Mouse (Mus musculus): ENCODE measurements around the gene Olfr736. TPM values are rescaled to one million over a fixed set of nuclear protein-coding genes. Genes with fewer than 3 reads are reported as not detected.

Olfr736 gene
- polyA plus RNA-seq, 1 experiment: not detected

GRCm38 (mm10) chr14:50357593-50357992 is 23.4 kb upstream of the Olfr736 start, which contains the start of gene Tlr11:
TSS of gene Tlr11 (plus strand) at chr14:50357914.
- no peaks in the 10 kb centered on the region for H3K79me2 ChIP-seq (ENCODE audit: control insufficient read depth, insufficient read depth)
- H3K36me3 ChIP-seq (ENCODE audit: control insufficient read depth, insufficient read depth): no peaks in the 10 kb centered on the region

DNA sequence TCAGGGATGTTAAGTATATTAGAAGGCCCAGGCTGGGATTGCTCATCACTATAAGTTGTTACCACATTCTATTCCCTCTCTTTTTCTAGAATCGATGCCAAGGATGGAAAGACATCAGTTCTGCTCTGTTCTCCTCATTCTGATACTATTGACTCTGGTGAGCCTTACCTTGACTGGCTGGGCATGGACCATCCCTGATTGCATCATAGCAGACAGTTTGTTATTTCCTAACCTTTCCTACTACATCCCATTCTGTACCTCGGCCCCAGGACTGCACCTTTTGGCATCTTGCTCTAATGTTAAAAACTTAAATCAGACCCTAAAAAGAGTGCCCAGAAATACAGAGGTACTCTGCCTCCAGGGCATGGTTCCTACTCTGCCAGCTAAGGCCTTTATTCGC is 20.5 kb upstream of the Olfr736 start:
- Histone ChIP-seq H3K27me3 (ENCODE audit: control insufficient read depth, insufficient read depth, insufficient read length) (no peaks in the 10 kb centered on the region), H3K36me3 (ENCODE audit: control insufficient read depth, insufficient read depth) (no peaks in the 10 kb centered on the region), H3K79me2 (ENCODE audit: control insufficient read depth, insufficient read depth) (no peaks in the 10 kb centered on the region), H3K4me2 (ENCODE audit: low read depth) (no peak overlapping the region), H3K4me3 (no peak overlapping the region), H3ac (ENCODE audit: control insufficient read depth, insufficient read length) (no peak overlapping the region)
- TF ChIP-seq MAX (IDR thresholded peaks at IDR 0.05; ENCODE audit: low read depth): no peak
- no peak for TF ChIP-seq MYOD1 (IDR thresholded peaks at IDR 0.05; ENCODE audit: control insufficient read depth in 1 of 3, insufficient read length in 2 of 3, low read depth in 2 of 3)
- TF ChIP-seq CEBPB (IDR thresholded peaks at IDR 0.05; ENCODE audit: insufficient read depth, poor library complexity, severe bottlenecking): no peak
- no peak for TF ChIP-seq USF1 (IDR thresholded peaks at IDR 0.05; ENCODE audit: low read depth)
- TF ChIP-seq POLR2A (IDR thresholded peaks at IDR 0.05; ENCODE audit: insufficient read length, low read depth): no peak
- no peak for TF ChIP-seq SRF (IDR thresholded peaks at IDR 0.05; ENCODE audit: control insufficient read depth, insufficient read length, low read depth)
- no peak for TF ChIP-seq MYOG (IDR thresholded peaks at IDR 0.05; ENCODE audit: control insufficient read depth in 1 of 3, insufficient read depth in 1 of 3, insufficient read length in 2 of 3, low read depth in 2 of 3)
- TF ChIP-seq POLR2AphosphoS2 (IDR thresholded peaks at IDR 0.05; ENCODE audit: insufficient read length, low read depth): no peak
- TF ChIP-seq TCF3 (IDR thresholded peaks at IDR 0.05; ENCODE audit: insufficient read length, low read depth): no peak
- TF ChIP-seq REST (IDR thresholded peaks at IDR 0.05; ENCODE audit: insufficient read depth, insufficient read length): no peak
- no peak for TF ChIP-seq E2F4 (IDR thresholded peaks at IDR 0.05; ENCODE audit: insufficient read depth)

More at GRCm38 (mm10) chr14:50357593-50357992, 23.4 kb upstream of the Olfr736 start, which contains the start of gene Tlr11:
- H3ac ChIP-seq (ENCODE audit: control insufficient read depth, insufficient read length): no peak within 1 kb of the TSS
- H3K27me3 ChIP-seq (ENCODE audit: control insufficient read depth, insufficient read depth, insufficient read length): no peaks in the 10 kb centered on the region
- no peak for TF ChIP-seq USF1 (IDR thresholded peaks at IDR 0.05; ENCODE audit: low read depth)
- TF ChIP-seq TCF12 (IDR thresholded peaks at IDR 0.05; ENCODE audit: insufficient read depth, poor library complexity, severe bottlenecking): no peak
- H3K4me2 ChIP-seq (ENCODE audit: low read depth): no peak within 1 kb of the TSS
- H3K4me3 ChIP-seq: no peak within 1 kb of the TSS

- H3K4me2 ChIP-seq (ENCODE audit: low read depth): no peak overlapping the region
- H3K36me3 ChIP-seq (ENCODE audit: control insufficient read depth, insufficient read depth): no peaks in the 10 kb centered on the region
- no peaks in the 10 kb centered on the region for H3K27me3 ChIP-seq (ENCODE audit: control insufficient read depth, insufficient read depth, insufficient read length)
- no peak for TF ChIP-seq CEBPB (IDR thresholded peaks at IDR 0.05; ENCODE audit: insufficient read depth, poor library complexity, severe bottlenecking)
- TF ChIP-seq E2F4 (IDR thresholded peaks at IDR 0.05; ENCODE audit: insufficient read depth): no peak
- TF ChIP-seq MAX (IDR thresholded peaks at IDR 0.05; ENCODE audit: low read depth): no peak
- TF ChIP-seq USF1 (IDR thresholded peaks at IDR 0.05; ENCODE audit: low read depth): no peak
- TF ChIP-seq POLR2AphosphoS2 (IDR thresholded peaks at IDR 0.05; ENCODE audit: insufficient read length, low read depth): no peak
- no peak for TF ChIP-seq TCF3 (IDR thresholded peaks at IDR 0.05; ENCODE audit: insufficient read length, low read depth)
- TF ChIP-seq TCF12 (IDR thresholded peaks at IDR 0.05; ENCODE audit: insufficient read depth, poor library complexity, severe bottlenecking): no peak
- no peak for TF ChIP-seq MYOG (IDR thresholded peaks at IDR 0.05; ENCODE audit: control insufficient read depth in 1 of 3, insufficient read depth in 1 of 3, insufficient read length in 2 of 3, low read depth in 2 of 3)
- no peak for TF ChIP-seq MYOD1 (IDR thresholded peaks at IDR 0.05; ENCODE audit: control insufficient read depth in 1 of 3, insufficient read length in 2 of 3, low read depth in 2 of 3)
- TF ChIP-seq POLR2A (IDR thresholded peaks at IDR 0.05; ENCODE audit: insufficient read length, low read depth): no peak
- TF ChIP-seq SRF (IDR thresholded peaks at IDR 0.05; ENCODE audit: control insufficient read depth, insufficient read length, low read depth): no peak
- no peak for TF ChIP-seq REST (IDR thresholded peaks at IDR 0.05; ENCODE audit: insufficient read depth, insufficient read length)
- H3K4me3 ChIP-seq: no peak overlapping the region
- no peak overlapping the region for H3ac ChIP-seq (ENCODE audit: control insufficient read depth, insufficient read length)
- H3K79me2 ChIP-seq (ENCODE audit: control insufficient read depth, insufficient read depth): no peaks in the 10 kb centered on the region
Observed at GRCm38 (mm10) chr14:50363561-50363960, 17.4 kb upstream of the Olfr736 start.

GRCm38 (mm10) chr14:50407268-50407667 is 26.3 kb downstream of the Olfr736 start, which contains the start of gene Olfr738:
TSS of gene Olfr738 (plus strand) at chr14:50407568.
- Histone ChIP-seq H3K27me3 (ENCODE audit: control insufficient read depth, insufficient read depth, insufficient read length) (no peaks in the 10 kb centered on the region), H3K4me3 (no peak within 1 kb of the TSS), H3K79me2 (ENCODE audit: control insufficient read depth, insufficient read depth) (no peaks in the 10 kb centered on the region), H3ac (ENCODE audit: control insufficient read depth, insufficient read length) (no peak within 1 kb of the TSS), H3K4me2 (ENCODE audit: low read depth) (no peak within 1 kb of the TSS), H3K36me3 (ENCODE audit: control insufficient read depth, insufficient read depth) (no peaks in the 10 kb centered on the region)
- no peak for TF ChIP-seq USF1 (IDR thresholded peaks at IDR 0.05; ENCODE audit: low read depth)
- TF ChIP-seq MYOG (IDR thresholded peaks at IDR 0.05; ENCODE audit: control insufficient read depth in 1 of 3, insufficient read depth in 1 of 3, insufficient read length in 2 of 3, low read depth in 2 of 3): no peak
- TF ChIP-seq TCF12 (IDR thresholded peaks at IDR 0.05; ENCODE audit: insufficient read depth, poor library complexity, severe bottlenecking): no peak
- no peak for TF ChIP-seq POLR2A (IDR thresholded peaks at IDR 0.05; ENCODE audit: insufficient read length, low read depth)
- no peak for TF ChIP-seq REST (IDR thresholded peaks at IDR 0.05; ENCODE audit: insufficient read depth, insufficient read length)
- TF ChIP-seq MAX (IDR thresholded peaks at IDR 0.05; ENCODE audit: low read depth): no peak
- TF ChIP-seq E2F4 (IDR thresholded peaks at IDR 0.05; ENCODE audit: insufficient read depth): no peak
- no peak for TF ChIP-seq POLR2AphosphoS2 (IDR thresholded peaks at IDR 0.05; ENCODE audit: insufficient read length, low read depth)
- no peak for TF ChIP-seq TCF3 (IDR thresholded peaks at IDR 0.05; ENCODE audit: insufficient read length, low read depth)
- no peak for TF ChIP-seq MYOD1 (IDR thresholded peaks at IDR 0.05; ENCODE audit: control insufficient read depth in 1 of 3, insufficient read length in 2 of 3, low read depth in 2 of 3)
- no peak for TF ChIP-seq CEBPB (IDR thresholded peaks at IDR 0.05; ENCODE audit: insufficient read depth, poor library complexity, severe bottlenecking)
- no peak for TF ChIP-seq SRF (IDR thresholded peaks at IDR 0.05; ENCODE audit: control insufficient read depth, insufficient read length, low read depth)

- Histone ChIP-seq H3ac (ENCODE audit: control insufficient read depth, insufficient read length) (no peak within 1 kb of the TSS), H3K79me2 (ENCODE audit: control insufficient read depth, insufficient read depth) (no peaks in the 10 kb centered on the region), H3K36me3 (ENCODE audit: control insufficient read depth, insufficient read depth) (no peaks in the 10 kb centered on the region)
Observed at GRCm38 (mm10) chr14:50418326-50418725, 37.4 kb downstream of the Olfr736 start, which contains the start of gene Olfr739. TSS of gene Olfr739 (plus strand) at chr14:50418626.

More at GRCm38 (mm10) chr14:50418326-50418725, 37.4 kb downstream of the Olfr736 start, which contains the start of gene Olfr739:
- TF ChIP-seq MYOG (IDR thresholded peaks at IDR 0.05; ENCODE audit: control insufficient read depth in 1 of 3, insufficient read depth in 1 of 3, insufficient read length in 2 of 3, low read depth in 2 of 3): no peak
- TF ChIP-seq TCF3 (IDR thresholded peaks at IDR 0.05; ENCODE audit: insufficient read length, low read depth): no peak
- no peak for TF ChIP-seq E2F4 (IDR thresholded peaks at IDR 0.05; ENCODE audit: insufficient read depth)
- no peak for TF ChIP-seq MAX (IDR thresholded peaks at IDR 0.05; ENCODE audit: low read depth)
- no peak for TF ChIP-seq POLR2AphosphoS2 (IDR thresholded peaks at IDR 0.05; ENCODE audit: insufficient read length, low read depth)
- TF ChIP-seq REST (IDR thresholded peaks at IDR 0.05; ENCODE audit: insufficient read depth, insufficient read length): no peak
- TF ChIP-seq SRF (IDR thresholded peaks at IDR 0.05; ENCODE audit: control insufficient read depth, insufficient read length, low read depth): no peak
- no peak for TF ChIP-seq CEBPB (IDR thresholded peaks at IDR 0.05; ENCODE audit: insufficient read depth, poor library complexity, severe bottlenecking)
- TF ChIP-seq POLR2A (IDR thresholded peaks at IDR 0.05; ENCODE audit: insufficient read length, low read depth): no peak
- TF ChIP-seq TCF12 (IDR thresholded peaks at IDR 0.05; ENCODE audit: insufficient read depth, poor library complexity, severe bottlenecking): no peak
- TF ChIP-seq USF1 (IDR thresholded peaks at IDR 0.05; ENCODE audit: low read depth): no peak
- no peak for TF ChIP-seq MYOD1 (IDR thresholded peaks at IDR 0.05; ENCODE audit: control insufficient read depth in 1 of 3, insufficient read length in 2 of 3, low read depth in 2 of 3)
- Histone ChIP-seq H3K4me2 (ENCODE audit: low read depth) (no peak within 1 kb of the TSS), H3K27me3 (ENCODE audit: control insufficient read depth, insufficient read depth, insufficient read length) (no peaks in the 10 kb centered on the region), H3K4me3 (no peak within 1 kb of the TSS)

All from myocyte (in vitro differentiated cells).